Mouse (Mus musculus): ENCODE results near the gene Cdc6.

Cdc6 gene

DNA sequence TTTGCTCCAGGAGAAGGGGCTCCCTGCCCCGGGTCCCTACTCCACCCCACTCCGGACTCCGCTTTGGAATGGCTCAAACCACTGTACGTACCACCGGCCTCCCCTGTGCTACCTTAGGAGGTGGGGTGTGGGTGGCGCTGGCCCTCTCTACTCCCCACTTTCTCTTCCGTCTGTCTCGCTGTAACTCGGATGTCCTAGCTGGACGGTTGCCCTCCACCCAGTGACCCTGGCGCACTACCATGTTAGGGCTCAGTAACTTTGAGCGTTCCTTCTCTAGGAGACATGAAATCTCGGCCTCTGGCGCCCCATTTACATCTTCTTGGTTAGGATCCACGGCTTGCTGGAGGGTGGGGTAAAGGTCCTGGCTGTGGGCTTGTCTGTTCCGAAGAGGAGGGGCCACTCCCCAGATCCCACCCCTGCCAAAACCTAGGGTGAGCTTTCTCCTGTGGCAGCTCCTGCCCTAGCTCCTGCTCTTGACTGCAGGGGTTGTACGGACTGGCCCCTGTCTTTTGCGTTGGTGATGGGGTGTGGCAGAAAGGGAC, 53.5 kb downstream of the Cdc6 start:
- DNase-seq (ENCODE audit: low spot score in 2 of 2), result no peak

DNA sequence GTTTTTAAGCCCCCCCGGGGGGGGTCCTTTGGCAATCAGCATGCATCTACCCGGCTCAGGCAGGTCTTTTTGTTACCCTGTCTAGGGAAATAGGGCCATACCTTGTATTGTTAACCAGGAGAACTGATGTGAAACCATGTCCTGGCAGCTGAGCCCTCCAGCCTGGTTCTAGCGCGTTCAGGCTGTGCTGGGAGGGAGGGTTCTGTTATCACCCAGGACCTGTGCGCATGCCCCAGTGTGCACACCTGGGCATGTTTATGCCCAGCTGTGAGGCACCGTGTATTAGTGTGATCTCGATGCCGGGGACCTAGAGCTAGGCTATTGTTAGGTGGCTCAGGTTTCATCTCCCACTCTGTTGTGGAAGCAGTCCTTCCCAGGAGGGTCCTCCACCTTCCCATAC, 54.2 kb downstream of the Cdc6 start:
- no peak for DNase-seq (ENCODE audit: low spot score in 2 of 2)

GRCm38 (mm10) chr11:98962421-98963095, 55.0 kb downstream of the Cdc6 start:
- no peak for DNase-seq (ENCODE audit: low spot score in 2 of 2)

DNA sequence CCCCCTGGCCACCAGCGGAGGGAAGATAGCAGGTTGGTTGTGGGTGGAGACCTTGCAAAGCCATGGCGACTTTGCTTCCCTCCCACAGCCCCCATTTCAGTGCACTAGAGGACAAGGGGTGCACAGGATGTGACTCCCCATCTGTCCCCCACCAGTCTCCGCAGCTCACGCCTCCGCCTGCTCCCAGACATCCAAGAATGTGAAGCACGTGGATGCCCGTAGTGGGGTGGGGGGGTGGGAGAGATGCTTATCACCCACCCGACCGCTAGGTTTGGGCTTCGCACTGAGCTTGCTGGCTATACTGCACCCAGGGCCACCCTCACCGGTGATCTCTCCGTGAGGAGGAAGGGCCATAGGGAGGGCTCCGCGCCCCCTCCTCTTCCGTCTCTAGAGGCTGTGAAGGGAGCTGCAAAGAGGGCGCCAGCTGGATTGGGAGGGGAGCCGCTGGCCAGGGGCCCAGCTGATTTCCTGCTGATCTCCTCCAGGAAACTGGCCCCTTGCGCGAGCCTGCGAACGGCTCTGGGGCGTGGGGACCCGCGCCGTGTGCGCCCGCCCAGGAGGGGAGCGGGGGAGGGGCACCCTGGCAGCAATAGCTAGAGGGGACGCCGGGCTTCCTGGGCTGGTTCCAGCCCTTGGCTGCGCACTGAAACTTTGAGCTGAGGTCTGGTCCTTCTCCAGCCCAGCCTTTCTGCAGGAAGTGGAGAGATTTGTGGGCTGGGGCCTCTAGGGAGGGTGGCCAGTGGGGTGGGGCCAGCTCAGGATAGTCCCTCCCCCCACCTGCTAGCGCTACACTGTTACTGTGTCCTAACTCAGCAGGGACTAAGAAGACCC, 55.8 kb downstream of the Cdc6 start:
- DNase-seq (ENCODE audit: low spot score in 2 of 2), result peak; percentile 66 to 78

DNA sequence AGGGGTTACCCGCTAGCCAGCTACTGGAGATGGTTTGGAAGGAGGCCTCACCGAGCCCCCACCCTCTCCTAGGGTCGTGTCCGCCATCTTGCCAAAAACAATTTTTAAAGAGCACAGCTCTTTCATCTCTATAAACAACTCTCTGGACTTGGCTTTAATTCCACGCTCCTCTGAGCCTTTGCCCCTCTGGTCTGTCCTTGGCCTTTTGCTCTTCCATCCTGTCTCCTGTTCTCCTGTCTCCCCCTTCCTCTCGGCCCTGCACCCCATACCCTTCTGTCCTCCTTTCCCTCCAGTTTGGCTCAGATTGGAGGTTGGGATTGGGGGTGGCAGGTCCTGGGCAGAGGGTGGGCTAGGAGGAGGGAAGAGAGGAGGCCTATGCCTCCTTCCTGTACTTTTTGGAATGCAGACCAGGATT, 56.6 kb downstream of the Cdc6 start:
- no peak for DNase-seq (ENCODE audit: low spot score in 2 of 2)

DNA sequence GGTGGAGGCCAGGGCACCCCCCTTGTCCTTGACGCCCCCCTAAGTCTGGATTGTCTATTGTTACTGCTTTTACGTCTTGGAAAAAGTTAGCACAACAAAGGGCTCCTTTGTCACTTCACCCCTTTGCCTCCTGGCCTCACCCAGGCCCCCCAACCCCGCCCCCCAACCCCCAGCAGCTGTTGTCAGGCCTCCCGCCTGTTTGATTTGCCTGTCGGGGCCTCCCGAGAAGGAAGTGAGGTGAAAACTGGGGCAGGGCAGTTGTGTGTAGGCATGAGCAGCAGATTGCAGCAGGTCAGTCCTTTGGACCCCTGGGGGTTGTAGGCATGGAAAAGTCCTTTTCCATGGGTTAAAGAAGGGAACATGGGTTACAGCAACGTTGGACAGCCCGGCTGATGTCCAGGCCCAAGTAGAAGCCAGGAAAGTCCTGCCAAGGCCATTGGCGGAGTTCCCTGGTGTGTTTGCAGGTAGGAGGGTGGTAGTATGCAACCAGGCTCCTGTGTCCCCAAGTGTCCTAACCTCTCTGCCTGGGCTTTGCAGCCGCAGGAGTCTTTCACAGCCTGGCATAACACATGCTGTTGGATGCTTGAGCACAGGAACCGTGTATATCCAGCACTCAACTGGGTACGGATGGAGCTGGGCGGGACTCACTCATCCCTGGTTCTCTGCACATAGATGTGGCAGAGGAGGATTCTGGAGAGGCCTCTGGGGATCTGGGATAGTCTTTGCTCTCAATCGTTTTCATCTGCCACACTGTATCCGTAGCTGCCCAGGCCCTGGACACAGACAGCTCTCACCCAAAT, 57.2 kb downstream of the Cdc6 start:
- no peak for DNase-seq (ENCODE audit: low spot score in 2 of 2)

DNA sequence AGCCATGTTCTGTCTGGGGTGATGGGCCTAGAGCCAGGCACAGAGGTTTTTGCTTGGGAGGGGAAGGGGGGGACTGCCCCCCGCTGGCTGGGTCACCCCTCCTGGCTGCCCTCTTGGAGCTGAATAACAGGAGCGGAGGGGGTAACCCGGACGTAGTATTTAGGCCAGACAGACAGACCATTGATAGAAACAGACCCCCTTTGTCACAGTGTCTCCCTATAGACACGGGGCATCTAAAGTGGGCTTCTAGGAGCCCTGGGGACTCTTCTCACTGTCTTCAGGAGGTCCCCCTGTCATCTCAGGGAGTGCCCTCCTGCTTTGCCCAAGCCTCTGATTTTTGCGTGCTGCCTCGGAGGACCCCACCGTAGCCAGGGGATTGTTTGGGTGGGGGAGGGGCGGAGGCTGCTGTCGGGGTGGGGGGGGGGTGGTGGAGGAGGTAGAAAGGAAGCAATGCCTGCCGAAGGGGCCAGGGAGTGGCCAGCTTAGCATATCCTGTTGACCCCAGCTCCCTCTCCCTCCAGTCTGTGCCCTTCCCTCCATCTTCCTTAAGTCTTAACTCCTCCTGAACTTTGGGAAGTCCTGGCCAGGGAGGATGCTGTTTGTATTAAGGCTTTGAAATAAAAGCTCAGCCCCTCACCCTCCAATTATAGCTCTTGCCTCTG, 57.9 kb downstream of the Cdc6 start:
- DNase-seq (ENCODE audit: low spot score in 2 of 2), result peak in 1 of 2 experiments; percentile 0

GRCm38 (mm10) chr11:98966499-98967141, 59.0 kb downstream of the Cdc6 start:
- DNase-seq (ENCODE audit: low spot score in 2 of 2), result peak in 1 of 2 experiments; percentile 84

DNA sequence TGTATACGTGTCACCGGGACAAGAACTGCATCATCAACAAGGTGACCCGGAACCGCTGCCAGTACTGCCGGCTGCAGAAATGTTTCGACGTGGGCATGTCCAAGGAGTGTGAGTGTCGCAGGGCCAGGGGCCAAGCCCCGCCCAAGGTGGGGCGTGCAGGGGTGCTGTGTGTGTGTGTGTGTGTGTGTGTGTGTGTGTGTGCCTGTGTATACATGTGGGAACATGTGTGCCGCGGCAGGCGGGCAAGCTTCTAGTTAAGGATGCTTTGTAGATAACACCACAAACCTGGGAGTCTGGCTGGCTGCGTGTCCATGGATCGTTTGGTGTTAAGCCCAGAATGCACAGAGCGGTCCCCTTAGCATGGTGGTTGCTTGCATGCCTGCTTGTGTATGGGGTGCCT, 60.5 kb downstream of the Cdc6 start:
- DNase-seq (ENCODE audit: low spot score in 2 of 2), result no peak

GRCm38 (mm10) chr11:98968716-98969495, 61.3 kb downstream of the Cdc6 start:
- DNase-seq (ENCODE audit: low spot score in 2 of 2), result no peak

DNA sequence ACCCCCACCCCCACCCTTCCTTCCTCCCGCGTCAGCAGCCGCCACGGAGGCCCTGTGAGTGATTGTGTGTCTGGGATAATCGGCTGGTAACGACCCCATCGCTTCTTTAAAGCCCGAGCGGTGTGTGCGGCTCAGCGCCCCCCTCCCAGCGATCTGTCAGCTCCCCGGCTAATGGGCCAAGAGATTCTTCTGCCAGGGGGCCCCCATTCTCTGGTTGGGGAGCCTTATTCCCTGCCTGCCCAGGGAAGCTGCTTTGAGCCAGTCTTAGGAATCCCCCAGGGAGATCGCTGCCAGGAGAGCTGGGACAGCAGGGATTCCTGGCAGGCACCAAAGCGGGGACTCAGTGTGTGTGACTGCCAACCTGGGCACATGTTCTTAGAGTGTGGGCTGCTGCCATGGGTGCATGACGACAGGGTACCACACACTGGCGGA, 61.9 kb downstream of the Cdc6 start:
- no peak for DNase-seq (ENCODE audit: low spot score in 2 of 2)

- DNase-seq (ENCODE audit: low spot score in 2 of 2), result no peak
Observed at GRCm38 (mm10) chr11:98970191-98970925, 62.8 kb downstream of the Cdc6 start.

DNA sequence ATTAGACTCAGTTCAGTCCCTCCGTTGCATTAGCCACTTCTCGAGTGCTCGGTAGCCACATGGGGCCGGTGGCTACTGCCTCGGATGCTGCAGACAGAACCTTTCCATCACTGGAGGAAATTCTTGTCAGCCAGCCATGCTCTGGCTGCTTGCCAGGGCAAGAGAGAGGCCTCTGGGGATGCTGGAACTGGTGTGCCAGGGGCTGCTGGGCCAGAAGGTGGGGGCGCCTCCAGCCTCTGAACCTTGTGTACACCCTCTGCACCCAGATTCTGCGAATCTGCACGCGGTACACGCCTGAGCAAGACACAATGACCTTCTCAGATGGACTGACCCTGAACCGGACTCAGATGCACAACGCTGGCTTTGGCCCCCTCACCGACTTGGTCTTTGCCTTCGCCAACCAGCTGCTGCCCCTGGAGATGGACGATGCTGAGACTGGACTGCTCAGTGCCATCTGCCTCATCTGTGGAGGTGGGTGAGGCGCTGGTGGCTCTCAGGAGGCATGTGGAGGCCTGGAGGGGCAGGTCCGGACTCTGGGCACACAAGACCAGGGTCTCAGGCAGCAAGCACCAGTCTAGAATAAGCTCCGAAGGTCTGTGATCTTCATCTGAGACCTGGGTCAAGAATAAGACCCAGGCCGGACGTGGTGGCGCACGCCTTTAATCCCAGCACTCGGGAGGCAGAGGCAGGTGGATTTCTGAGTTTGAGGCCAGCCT, 63.9 kb downstream of the Cdc6 start:
- DNase-seq (ENCODE audit: low spot score in 2 of 2), result no peak

DNA sequence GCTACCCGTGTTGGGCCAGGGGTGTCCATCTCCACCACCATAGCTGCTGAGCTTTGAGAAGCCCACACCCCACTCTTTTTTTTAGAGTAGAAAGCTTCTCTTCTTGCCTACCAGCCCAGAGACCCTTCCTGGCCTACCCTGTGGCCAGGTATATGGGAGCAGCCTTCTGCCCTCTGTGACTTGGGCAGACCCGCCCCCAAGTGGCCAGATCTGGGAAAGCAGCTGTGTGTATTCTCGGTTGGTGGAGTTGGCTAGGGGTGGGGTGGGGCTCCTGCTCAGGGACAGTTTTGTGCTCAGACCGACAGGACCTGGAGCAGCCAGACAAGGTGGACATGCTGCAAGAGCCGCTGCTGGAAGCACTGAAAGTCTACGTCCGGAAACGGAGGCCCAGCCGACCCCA, 64.6 kb downstream of the Cdc6 start:
- peak; percentile 79 to 81 for DNase-seq (ENCODE audit: low spot score in 2 of 2)

- DNase-seq (ENCODE audit: low spot score in 2 of 2), result no peak
Observed at GRCm38 (mm10) chr11:98972801-98973360, 65.3 kb downstream of the Cdc6 start.

All from urinary bladder, postnatal 36 days (tissue).